Mouse (Mus musculus): ENCODE measurements around the gene Asb13. TPM values are rescaled to one million over a fixed set of nuclear protein-coding genes. Genes with fewer than 3 reads are reported as not detected.
A peak's percentile ranks its signal among the peaks of the same experiment; 100 is the strongest.

Gene Asb13
- polyA plus RNA-seq, 1 experiment: not detected

- no peaks in the 10 kb centered on the region for H3K4me1 ChIP-seq (ENCODE audit: control insufficient read depth, insufficient read depth, low read length)
- H3K4me3 ChIP-seq (ENCODE audit: insufficient read depth, low read depth, low read length): no peak overlapping the region
- H3K27ac ChIP-seq (ENCODE audit: insufficient read depth, low read depth, low read length): no peak overlapping the region
- no peak for TF ChIP-seq CTCF (IDR thresholded peaks at IDR 0.05; ENCODE audit: insufficient read depth, low read depth, low read length)
- TF ChIP-seq POLR2A (IDR thresholded peaks at IDR 0.05; ENCODE audit: insufficient read depth, low read depth, low read length): no peak
- 95% methylated on average over 4 of the region's 4 CpGs for WGBS
Observed at GRCm38 (mm10) chr13:3650569-3650968, 16.7 kb downstream of the Asb13 start.

DNA sequence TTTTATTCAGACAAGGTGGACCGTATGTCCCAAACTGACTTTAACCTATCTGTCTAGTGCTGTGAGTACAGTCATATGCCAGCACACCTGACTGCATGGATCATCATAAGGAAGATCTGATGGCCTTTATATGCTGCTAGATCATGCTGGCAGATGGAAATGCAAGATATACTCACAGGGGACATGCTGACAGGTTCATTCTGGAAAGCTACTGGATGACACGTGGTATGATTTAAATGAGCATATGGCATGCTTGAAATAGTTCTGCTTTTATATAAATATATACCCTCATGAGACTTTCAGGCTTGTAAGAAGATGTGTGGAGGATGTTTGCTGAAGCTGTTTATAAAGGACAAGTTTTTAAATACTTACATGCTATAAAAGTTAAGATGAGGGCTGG, 20.6 kb downstream of the Asb13 start:
- WGBS: 92% methylated on average over 2 of the region's 2 CpGs
- no peak for TF ChIP-seq CTCF (IDR thresholded peaks at IDR 0.05; ENCODE audit: insufficient read depth, low read depth, low read length)
- TF ChIP-seq POLR2A (IDR thresholded peaks at IDR 0.05; ENCODE audit: insufficient read depth, low read depth, low read length): no peak
- H3K4me1 ChIP-seq (ENCODE audit: control insufficient read depth, insufficient read depth, low read length): no peaks in the 10 kb centered on the region
- H3K4me3 ChIP-seq (ENCODE audit: insufficient read depth, low read depth, low read length): no peak overlapping the region
- no peak overlapping the region for H3K27ac ChIP-seq (ENCODE audit: insufficient read depth, low read depth, low read length)

DNA sequence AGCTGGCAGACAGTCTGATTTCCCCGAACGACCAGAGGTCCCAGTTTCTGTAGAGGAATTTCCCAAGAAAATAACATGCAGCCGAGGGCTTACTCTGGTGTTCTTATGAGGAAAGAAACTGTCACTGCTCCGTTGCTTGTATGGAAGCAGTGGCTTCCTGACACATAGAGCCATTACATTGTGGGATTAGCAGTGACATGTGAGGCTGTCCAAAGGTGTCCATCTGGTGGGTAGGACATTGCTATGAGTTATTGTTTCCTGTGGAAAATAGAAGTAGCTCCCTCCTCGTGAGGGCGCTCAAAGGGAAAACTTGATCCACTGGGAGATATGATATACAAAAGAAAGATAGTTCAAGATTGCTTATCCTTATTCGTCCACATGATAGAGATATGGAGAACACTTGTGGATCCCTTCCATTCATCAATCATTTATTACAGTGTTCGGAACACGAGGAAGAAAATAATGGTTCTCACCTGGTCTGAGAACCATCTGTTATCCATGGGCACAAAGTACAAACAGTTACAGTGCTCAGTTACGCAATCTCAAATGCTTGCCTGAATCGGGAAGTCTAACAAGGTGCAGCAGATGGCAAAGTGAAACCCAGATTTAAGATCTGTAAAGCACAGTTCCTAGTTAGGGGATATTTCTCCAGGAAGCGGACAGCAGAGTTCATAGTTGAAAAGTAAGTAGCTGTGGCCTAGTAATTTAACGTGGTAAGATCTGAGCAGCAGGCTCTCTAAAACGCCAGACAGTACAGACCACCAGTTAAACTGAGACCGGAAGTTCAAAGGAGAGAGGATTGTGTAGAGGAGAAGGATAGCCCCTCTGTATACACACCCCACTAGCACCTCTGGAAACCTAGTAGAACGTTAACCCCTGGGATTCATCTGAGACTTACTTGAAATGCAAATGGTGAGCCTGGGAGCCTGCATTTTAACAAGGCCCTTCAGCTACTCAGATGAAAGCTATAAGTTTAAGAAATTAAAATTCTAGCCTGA, 25.6 kb downstream of the Asb13 start:
- Histone ChIP-seq H3K4me1 (ENCODE audit: control insufficient read depth, insufficient read depth, low read length) (no peaks in the 10 kb centered on the region), H3K27ac (ENCODE audit: insufficient read depth, low read depth, low read length) (no peak overlapping the region), H3K4me3 (ENCODE audit: insufficient read depth, low read depth, low read length) (no peak overlapping the region)
- TF ChIP-seq POLR2A (IDR thresholded peaks at IDR 0.05; ENCODE audit: insufficient read depth, low read depth, low read length): no peak
- 82% methylated on average over 16 of the region's 16 CpGs for WGBS

GRCm38 (mm10) chr13:3664241-3664640, 30.4 kb downstream of the Asb13 start:
- no peak overlapping the region for H3K4me3 ChIP-seq (ENCODE audit: insufficient read depth, low read depth, low read length)
- WGBS: 67% methylated on average over 3 of the region's 3 CpGs
- no peaks in the 10 kb centered on the region for H3K4me1 ChIP-seq (ENCODE audit: control insufficient read depth, insufficient read depth, low read length)
- TF ChIP-seq CTCF (IDR thresholded peaks at IDR 0.05; ENCODE audit: insufficient read depth, low read depth, low read length) (no peak), POLR2A (IDR thresholded peaks at IDR 0.05; ENCODE audit: insufficient read depth, low read depth, low read length) (no peak)
- no peak overlapping the region for H3K27ac ChIP-seq (ENCODE audit: insufficient read depth, low read depth, low read length)

DNA sequence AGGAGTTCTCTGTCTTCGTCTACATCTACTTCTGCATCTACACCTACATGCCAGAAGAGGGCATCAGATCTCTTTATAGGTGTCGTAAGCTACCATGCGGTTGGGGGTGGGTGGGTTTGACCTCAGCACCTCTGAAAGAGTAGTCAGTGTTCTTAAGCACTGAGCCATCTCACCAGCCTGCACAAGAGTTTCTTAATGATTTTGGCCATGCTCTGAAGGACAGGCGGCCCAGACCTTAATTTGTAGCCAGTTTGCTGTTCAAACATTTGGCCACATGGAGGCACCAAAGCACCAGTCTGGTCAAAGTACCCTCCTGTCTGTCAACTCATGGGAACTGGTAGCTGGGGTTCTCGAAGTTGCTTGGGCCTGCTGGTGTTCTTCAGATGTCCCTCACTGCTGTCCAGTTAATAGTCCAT, 31.5 kb downstream of the Asb13 start:
- no peaks in the 10 kb centered on the region for H3K4me1 ChIP-seq (ENCODE audit: control insufficient read depth, insufficient read depth, low read length)
- H3K4me3 ChIP-seq (ENCODE audit: insufficient read depth, low read depth, low read length): peak overlapping the region; percentile 29; the same call in 1 of the 2 replicates
- 5% methylated on average over 5 of the region's 5 CpGs for WGBS
- TF ChIP-seq POLR2A (IDR thresholded peaks at IDR 0.05; ENCODE audit: insufficient read depth, low read depth, low read length) (no peak), CTCF (IDR thresholded peaks at IDR 0.05; ENCODE audit: insufficient read depth, low read depth, low read length) (peak; percentile 96)
- no peak overlapping the region for H3K27ac ChIP-seq (ENCODE audit: insufficient read depth, low read depth, low read length)

DNA sequence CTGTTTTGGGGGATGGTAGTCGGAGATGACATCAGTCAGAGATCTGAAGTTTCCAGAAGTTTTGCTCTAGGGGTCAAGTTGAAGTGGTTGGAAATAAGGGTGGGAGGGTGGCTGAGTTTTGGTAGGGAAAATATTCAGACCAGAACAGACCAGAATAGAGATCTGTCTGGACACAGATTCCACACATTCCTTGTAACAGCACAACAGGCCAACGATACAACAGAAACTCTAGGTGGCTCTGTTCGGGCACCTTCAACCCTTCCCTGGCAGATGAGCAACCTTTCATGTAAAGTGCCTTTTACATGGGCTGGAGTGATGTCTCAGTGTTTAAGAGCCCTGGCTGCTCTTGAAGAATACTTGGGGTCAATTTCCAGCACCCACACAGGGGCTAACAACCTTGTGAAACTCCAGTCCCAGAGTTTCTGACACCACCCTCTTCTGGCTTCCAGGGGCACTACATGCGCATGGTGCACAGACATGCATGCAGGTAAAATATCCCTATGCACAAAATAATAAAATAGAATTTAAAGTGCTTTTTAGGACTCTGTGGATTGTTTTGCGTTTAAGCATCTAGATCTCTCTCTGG, 33.5 kb downstream of the Asb13 start:
- 93% methylated on average over 5 of the region's 5 CpGs for WGBS
- no peak overlapping the region for H3K27ac ChIP-seq (ENCODE audit: insufficient read depth, low read depth, low read length)
- H3K4me3 ChIP-seq (ENCODE audit: insufficient read depth, low read depth, low read length): no peak overlapping the region
- TF ChIP-seq CTCF (IDR thresholded peaks at IDR 0.05; ENCODE audit: insufficient read depth, low read depth, low read length) (no peak), POLR2A (IDR thresholded peaks at IDR 0.05; ENCODE audit: insufficient read depth, low read depth, low read length) (no peak)
- no peaks in the 10 kb centered on the region for H3K4me1 ChIP-seq (ENCODE audit: control insufficient read depth, insufficient read depth, low read length)

DNA sequence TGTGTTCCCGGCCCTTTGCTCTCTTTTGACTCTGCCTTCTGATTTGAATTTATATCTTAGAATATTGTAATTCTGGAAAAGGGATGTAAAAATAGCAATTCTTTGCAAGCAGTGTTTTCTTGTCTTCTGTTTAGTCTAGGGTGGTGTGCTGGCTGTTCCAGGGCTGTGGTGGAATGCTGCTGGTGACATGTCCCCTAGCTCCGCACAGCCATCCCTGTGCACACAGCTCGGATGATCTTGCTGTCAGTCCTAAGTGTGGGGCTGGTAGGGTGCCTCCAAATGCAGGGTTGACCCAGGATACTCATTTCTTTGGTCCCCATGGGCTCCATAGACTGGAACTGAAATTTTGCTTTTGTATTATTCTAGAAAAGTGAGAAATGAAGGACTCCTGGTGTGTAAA, 34.2 kb downstream of the Asb13 start:
- TF ChIP-seq POLR2A (IDR thresholded peaks at IDR 0.05; ENCODE audit: insufficient read depth, low read depth, low read length) (no peak), CTCF (IDR thresholded peaks at IDR 0.05; ENCODE audit: insufficient read depth, low read depth, low read length) (no peak)
- 90% methylated on average over 3 of the region's 3 CpGs for WGBS
- Histone ChIP-seq H3K27ac (ENCODE audit: insufficient read depth, low read depth, low read length) (no peak overlapping the region), H3K4me1 (ENCODE audit: control insufficient read depth, insufficient read depth, low read length) (no peaks in the 10 kb centered on the region), H3K4me3 (ENCODE audit: insufficient read depth, low read depth, low read length) (no peak overlapping the region)

- H3K4me3 ChIP-seq (ENCODE audit: insufficient read depth, low read depth, low read length): no peak overlapping the region
- TF ChIP-seq CTCF (IDR thresholded peaks at IDR 0.05; ENCODE audit: insufficient read depth, low read depth, low read length) (no peak), POLR2A (IDR thresholded peaks at IDR 0.05; ENCODE audit: insufficient read depth, low read depth, low read length) (no peak)
- WGBS: 74% methylated on average over 1 of the region's 1 CpGs
- no peaks in the 10 kb centered on the region for H3K4me1 ChIP-seq (ENCODE audit: control insufficient read depth, insufficient read depth, low read length)
- no peak overlapping the region for H3K27ac ChIP-seq (ENCODE audit: insufficient read depth, low read depth, low read length)
Observed at GRCm38 (mm10) chr13:3669611-3670010, 35.8 kb downstream of the Asb13 start.

DNA sequence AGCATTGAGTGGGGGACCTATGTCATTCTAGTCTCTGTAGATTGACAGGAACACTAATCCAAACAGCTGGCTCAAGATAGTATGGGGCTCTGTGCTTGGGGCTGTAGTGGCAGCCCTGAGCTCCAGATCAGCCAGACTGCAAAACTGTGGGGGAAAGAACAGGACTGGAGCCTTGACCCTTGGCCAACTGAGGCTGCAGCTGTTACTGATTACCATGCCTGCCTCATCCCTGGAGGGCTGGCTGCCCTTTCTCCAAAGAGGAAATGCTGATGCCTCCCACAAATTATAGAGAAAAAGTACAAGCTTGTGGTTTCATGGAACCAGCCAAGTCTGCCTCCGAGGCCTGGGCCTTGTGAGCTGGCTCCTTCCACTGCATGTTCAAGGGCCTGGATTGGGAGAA, 36.2 kb downstream of the Asb13 start:
- WGBS: 50% methylated on average over 1 of the region's 1 CpGs
- Histone ChIP-seq H3K4me3 (ENCODE audit: insufficient read depth, low read depth, low read length) (no peak overlapping the region), H3K4me1 (ENCODE audit: control insufficient read depth, insufficient read depth, low read length) (no peaks in the 10 kb centered on the region), H3K27ac (ENCODE audit: insufficient read depth, low read depth, low read length) (no peak overlapping the region)
- no peak for TF ChIP-seq POLR2A (IDR thresholded peaks at IDR 0.05; ENCODE audit: insufficient read depth, low read depth, low read length)
- TF ChIP-seq CTCF (IDR thresholded peaks at IDR 0.05; ENCODE audit: insufficient read depth, low read depth, low read length): no peak
